Mouse (Mus musculus) midbrain, postnatal 0 days (tissue): Measurements from ENCODE around the gene Krtap5-5. TPM values are rescaled to one million over a fixed set of nuclear protein-coding genes. Genes with fewer than 3 reads are reported as not detected.
A peak's percentile ranks its signal among the peaks of the same experiment; 100 is the strongest.
"Not testable (repeated sequence)": the region's sequence is repeated elsewhere in the genome, so short reads cannot be mapped to it uniquely, and the experiment has no call there.

Experiments
- ATAC-seq: fragments of 200-750 bp; cut with Nextera tagmentation; 2 replicates; pipeline ENCODE4 v1.8.0; 2017; ENCODE audit warnings: moderate number of reproducible peaks, mild to moderate bottlenecking, moderate TSS enrichment, moderate library complexity; ENCODE audit not compliant: low FRiP score
- DNase-seq: peaks from one replicate; pipeline ENCODE4 v3.0.0-alpha.2; 2015; ENCODE audit warnings: low spot score
- H3K27ac ChIP-seq: fragments of 300-500 bp; sonication (generic); 2 replicates; pipeline ENCODE4 v1.5.1; 2014; ENCODE audit warnings: low read depth, mild to moderate bottlenecking, low read length, mixed read lengths
- H3K27me3 ChIP-seq: fragments of 300-500 bp; sonication (generic); 2 replicates; pipeline ENCODE4 v1.6.1; 2014; ENCODE audit warnings: low read length, control low read depth, mixed read lengths; ENCODE audit not compliant: insufficient read depth
- H3K36me3 ChIP-seq: fragments of 300-500 bp; sonication (generic); 2 replicates; pipeline ENCODE4 v1.6.1; 2014; ENCODE audit warnings: low read length, control low read depth, mixed read lengths; ENCODE audit not compliant: insufficient read depth
- H3K4me1 ChIP-seq: fragments of 300-500 bp; sonication (generic); 2 replicates; pipeline ENCODE4 v1.6.1; 2014; ENCODE audit warnings: mild to moderate bottlenecking, control low read depth, antibody characterized with exemption, low read length, mixed read lengths; ENCODE audit not compliant: insufficient read depth
- H3K4me2 ChIP-seq: fragments of 300-500 bp; sonication (generic); 2 replicates; pipeline ENCODE4 v1.6.1; 2014; ENCODE audit warnings: low read depth, mild to moderate bottlenecking, low read length, mixed read lengths; ENCODE audit not compliant: poor library complexity, severe bottlenecking
- H3K4me3 ChIP-seq: fragments of 300-500 bp; sonication (generic); 2 replicates; pipeline ENCODE4 v1.5.1; 2014; ENCODE audit warnings: low read depth, mild to moderate bottlenecking, low read length, moderate library complexity
- H3K9ac ChIP-seq: fragments of 300-500 bp; sonication (generic); replicated peaks from 2 replicates; pipeline ENCODE4 v1.6.1; 2014; ENCODE audit warnings: mild to moderate bottlenecking, low read length, moderate library complexity, mixed read lengths; ENCODE audit not compliant: poor library complexity, severe bottlenecking
- H3K9me3 ChIP-seq: fragments of 300-500 bp; sonication (generic); 2 replicates; pipeline ENCODE4 v1.6.1; 2016; ENCODE audit warnings: low read length, control low read depth
- CTCF ChIP-seq: IDR thresholded peaks from 2 replicates; pipeline ENCODE4 v1.5.1; 2016; ENCODE audit warnings: antibody characterized with exemption, mild to moderate bottlenecking
- WGBS: fragments of 180-500 bp; shearing (Covaris S2); extraction: QIAGEN DNeasy Blood & Tissue Kit; methylation state at CpG from one replicate; pipeline ENCODE4 v1.1.7; 2014; 5-methylcytosine and 5-hydroxymethylcytosine counted together
- polyA plus RNA-seq: library from polyadenylated mRNA; unstranded; fragments of >200 nt; fragmentation: Nextera tagmentation; extraction: Ambion mirVana; gene quantifications from 2 replicates; pipeline ENCODE4 v1.2.1, GENCODE M21; 2015
- total RNA-seq: library from RNA; depleted of rRNA; stranded (reverse); fragments of >200 nt; gene quantifications from 2 replicates; pipeline ENCODE4 v1.2.3, GENCODE M21; 2014; rRNA removed

Gene Krtap5-5
- not detected in 2 replicates for total RNA-seq
- polyA plus RNA-seq = not detected in 2 replicates

- H3K27ac ChIP-seq, H3K9me3 ChIP-seq, ATAC-seq, H3K4me2 ChIP-seq, H3K4me1 ChIP-seq, H3K27me3 ChIP-seq, H3K4me3 ChIP-seq, H3K9ac ChIP-seq, DNase-seq, H3K36me3 ChIP-seq: not testable (repeated sequence)
- WGBS = 55% methylated on average over 3 of the region's 3 CpGs
These were observed at the start of gene Krtap5-5 for GRCm38 (mm10) chr7:142229871-142230270. TSS of gene Krtap5-5 (minus strand) at chr7:142229971.

- WGBS = 83% methylated on average over 1 of the region's 1 CpGs
These were observed 49.5 kb upstream of the Krtap5-5 start for GRCm38 (mm10) chr7:142279291-142279690.

GRCm38 (mm10) chr7:142278183-142278582, 48.4 kb upstream of the Krtap5-5 start:
- not testable (repeated sequence) for H3K9me3 ChIP-seq, ATAC-seq, H3K4me3 ChIP-seq, H3K27ac ChIP-seq, H3K4me2 ChIP-seq, H3K27me3 ChIP-seq, H3K9ac ChIP-seq, H3K4me1 ChIP-seq, H3K36me3 ChIP-seq
- 0% methylated on average over 3 of the region's 3 CpGs for WGBS
- peak; percentile 77 for TF ChIP-seq CTCF
- peak; percentile 81 for DNase-seq

More at GRCm38 (mm10) chr7:142279291-142279690, 49.5 kb upstream of the Krtap5-5 start:
- not testable (repeated sequence) for H3K27me3 ChIP-seq, H3K9ac ChIP-seq, H3K4me3 ChIP-seq, H3K27ac ChIP-seq, H3K36me3 ChIP-seq, H3K9me3 ChIP-seq, H3K4me1 ChIP-seq, ATAC-seq, H3K4me2 ChIP-seq, DNase-seq
- peak; percentile 40; the same call in 1 of the 2 replicates for TF ChIP-seq CTCF

- H3K9ac ChIP-seq, H3K9me3 ChIP-seq, H3K4me2 ChIP-seq, H3K27ac ChIP-seq, H3K36me3 ChIP-seq, H3K27me3 ChIP-seq, ATAC-seq, H3K4me1 ChIP-seq, DNase-seq, H3K4me3 ChIP-seq: not testable (repeated sequence)
These were observed 44.5 kb upstream of the Krtap5-5 start, which contains the start of gene Gm4559 for GRCm38 (mm10) chr7:142274263-142274662. TSS of gene Gm4559 (minus strand) at chr7:142274363.

- not testable (repeated sequence) for H3K9ac ChIP-seq, H3K4me3 ChIP-seq, H3K36me3 ChIP-seq, DNase-seq, H3K27ac ChIP-seq, H3K9me3 ChIP-seq, H3K27me3 ChIP-seq, ATAC-seq, H3K4me1 ChIP-seq, H3K4me2 ChIP-seq
- WGBS = 81% methylated on average over 1 of the region's 1 CpGs
These were observed 28.5 kb upstream of the Krtap5-5 start, which contains the start of gene Gm2431 for GRCm38 (mm10) chr7:142258254-142258653. TSS of gene Gm2431 (minus strand) at chr7:142258354.

GRCm38 (mm10) chr7:142255517-142255916, 25.7 kb upstream of the Krtap5-5 start:
- H3K27me3 ChIP-seq = no peaks in the 10 kb centered on the region
- peak; percentile 76 for DNase-seq
- no peaks in the 10 kb centered on the region for H3K4me1 ChIP-seq
- no peak overlapping the region for H3K4me2 ChIP-seq
- 0% methylated on average over 2 of the region's 2 CpGs for whole genome bisulfite sequencing
- ATAC-seq = no peak
- no peaks in the 10 kb centered on the region for H3K9me3 ChIP-seq
- H3K27ac ChIP-seq = no peak overlapping the region
- no peak overlapping the region for H3K9ac ChIP-seq
- TF ChIP-seq CTCF = peak; percentile 86
- H3K4me3 ChIP-seq = no peak overlapping the region
- no peaks in the 10 kb centered on the region for H3K36me3 ChIP-seq
